Mouse (Mus musculus) MEL (cell line): ENCODE measurements around the gene Agr2.

ENCODE experiments used
- CTCF ChIP-seq, 3 experiments: IDR thresholded peaks in 2 of 3; conservative IDR thresholded peaks in 1 of 3; 2 replicates each; pipeline ENCODE4 v1.5.1; 2011 to 2012; ENCODE audit warnings: low read length in 3 of 3, low read depth in 2 of 3, mild to moderate bottlenecking in 2 of 3, improper control_type of control experiment in 1 of 3, inconsistent platforms in 1 of 3, mixed read lengths in 1 of 3, moderate library complexity in 1 of 3; ENCODE audit not compliant: control insufficient read depth in 1 of 3, insufficient read depth in 1 of 3, poor library complexity in 1 of 3, severe bottlenecking in 1 of 3
- MEF2A ChIP-seq: IDR thresholded peaks from 2 replicates; pipeline ENCODE4 v1.6.1; 2014; ENCODE audit warnings: low read depth, mild to moderate bottlenecking, inconsistent platforms, low read length, improper control_type of control experiment; ENCODE audit not compliant: poor library complexity, insufficient replicate concordance, severe bottlenecking; ENCODE audit errors: extremely low read depth
- NELFE ChIP-seq: IDR thresholded peaks from 2 replicates; pipeline ENCODE4 v1.6.1; 2011; ENCODE audit warnings: low read depth, low read length, improper control_type of control experiment
- POLR2A ChIP-seq, 2 experiments: IDR thresholded peaks; 2 replicates each; pipeline ENCODE4 v1.6.1; 2011 to 2012; ENCODE audit warnings: low read length in 2 of 2, mild to moderate bottlenecking in 2 of 2, control low read depth in 1 of 2, improper control_type of control experiment in 1 of 2, low read depth in 1 of 2, moderate library complexity in 1 of 2; ENCODE audit not compliant: control insufficient read depth in 1 of 2, insufficient read depth in 1 of 2, poor library complexity in 1 of 2
- USF2 ChIP-seq, 2 experiments: IDR thresholded peaks; 2 replicates each; pipeline ENCODE4 v1.6.1; 2011 to 2012; ENCODE audit warnings: improper control_type of control experiment in 2 of 2, low read length in 2 of 2, borderline replicate concordance in 1 of 2, inconsistent platforms in 1 of 2, low read depth in 1 of 2, mild to moderate bottlenecking in 1 of 2; ENCODE audit not compliant: insufficient read depth in 1 of 2

- TF ChIP-seq USF2 (IDR thresholded peaks at IDR 0.05; ENCODE audit: borderline replicate concordance in 1 of 2, insufficient read depth in 1 of 2, low read depth in 1 of 2, low read length in 2 of 2) (no peak), MEF2A (no peak), CTCF (IDR thresholded peaks at IDR 0.05 in 2 of 3, conservative IDR thresholded peaks at IDR 0.05 in 1 of 3; ENCODE audit: control insufficient read depth in 1 of 3, insufficient read depth in 1 of 3, low read depth in 2 of 3, low read length in 3 of 3, poor library complexity in 1 of 3, severe bottlenecking in 1 of 3) (no peak), POLR2A (IDR thresholded peaks at IDR 0.05; ENCODE audit: control insufficient read depth in 1 of 2, insufficient read depth in 1 of 2, low read depth in 1 of 2, low read length in 2 of 2, poor library complexity in 1 of 2) (no peak), NELFE (no peak)
Measured at GRCm38 (mm10) chr12:36039541-36040084, 46.9 kb downstream of the Agr2 start.
